Mouse (Mus musculus): ENCODE data around the gene Fam217a.
A peak's percentile ranks its signal among the peaks of the same experiment; 100 is the strongest.

The Fam217a gene

DNA sequence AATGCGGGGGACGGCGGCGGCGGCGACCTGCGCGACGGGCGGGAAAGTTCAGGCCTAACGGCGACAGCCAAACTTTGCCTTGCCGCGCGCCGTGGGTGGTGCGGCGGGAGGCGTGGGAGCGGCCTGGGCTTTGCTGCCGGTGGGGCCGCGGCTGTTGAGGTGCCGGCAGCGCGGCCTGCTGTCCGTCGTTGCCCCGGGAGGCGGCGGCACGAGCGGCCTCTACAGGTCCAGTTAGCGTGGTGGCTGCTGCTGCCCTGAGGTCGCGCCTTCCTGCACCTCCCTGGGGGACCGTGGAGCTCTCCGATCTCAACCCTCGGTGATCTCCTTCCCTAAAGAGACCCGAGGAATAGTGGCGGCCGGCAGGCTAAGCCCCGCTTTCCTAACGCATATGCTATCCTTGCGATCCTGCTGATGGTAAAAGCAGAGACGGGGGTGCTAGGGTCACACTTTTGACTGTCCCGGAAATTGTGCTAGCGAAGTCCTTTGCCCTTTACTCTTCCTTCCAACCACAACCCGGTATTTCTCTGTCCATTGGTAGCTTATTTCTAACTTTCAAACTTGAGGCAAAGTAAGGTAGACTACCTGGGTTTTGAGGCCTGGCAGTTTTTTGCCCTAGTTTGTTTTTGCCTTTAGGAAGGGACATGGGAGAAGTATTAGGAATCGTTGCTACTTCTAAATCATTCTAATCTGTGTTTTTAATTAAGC is 48.2 kb downstream of the Fam217a start:
- TF ChIP-seq GATA4 (IDR thresholded peaks at IDR 0.05; ENCODE audit: insufficient replicate concordance, low read length) = no peak

DNA sequence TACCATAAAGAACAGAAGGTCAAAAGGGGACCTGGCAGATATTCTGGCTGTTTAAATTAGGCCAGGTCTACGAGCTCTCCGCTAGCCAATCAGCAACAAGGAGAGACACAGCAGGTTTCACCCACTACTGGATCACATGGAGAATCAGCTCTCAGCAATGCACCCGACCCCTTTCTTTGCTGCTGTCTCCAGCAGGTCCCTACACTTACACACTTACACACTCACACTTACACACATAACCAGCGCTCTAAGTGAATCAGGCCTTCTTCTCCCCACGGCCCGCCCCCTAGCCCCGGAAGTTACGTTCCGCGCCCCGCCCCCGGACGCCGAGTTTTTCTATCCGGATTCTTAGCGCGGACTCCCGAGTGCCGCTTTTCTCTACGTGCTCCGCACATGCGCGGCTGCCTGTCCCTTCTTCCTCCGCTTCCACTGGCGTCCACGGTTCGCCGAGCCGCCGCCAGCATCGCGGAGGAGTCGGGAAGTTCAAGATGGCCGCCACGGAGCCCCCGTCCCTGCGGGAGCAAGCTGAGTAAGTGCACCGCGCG is 48.9 kb downstream of the Fam217a start, which contains the start of gene Prpf4b:
Prpf4b (plus strand) TSS at position 137 of the 545 bp plus-strand sequence.
- 0 out of 2 replicates have a peak, but pooled peaks have one; percentile 12 for TF ChIP-seq GATA4 (IDR thresholded peaks at IDR 0.05; ENCODE audit: insufficient replicate concordance, low read length)

DNA sequence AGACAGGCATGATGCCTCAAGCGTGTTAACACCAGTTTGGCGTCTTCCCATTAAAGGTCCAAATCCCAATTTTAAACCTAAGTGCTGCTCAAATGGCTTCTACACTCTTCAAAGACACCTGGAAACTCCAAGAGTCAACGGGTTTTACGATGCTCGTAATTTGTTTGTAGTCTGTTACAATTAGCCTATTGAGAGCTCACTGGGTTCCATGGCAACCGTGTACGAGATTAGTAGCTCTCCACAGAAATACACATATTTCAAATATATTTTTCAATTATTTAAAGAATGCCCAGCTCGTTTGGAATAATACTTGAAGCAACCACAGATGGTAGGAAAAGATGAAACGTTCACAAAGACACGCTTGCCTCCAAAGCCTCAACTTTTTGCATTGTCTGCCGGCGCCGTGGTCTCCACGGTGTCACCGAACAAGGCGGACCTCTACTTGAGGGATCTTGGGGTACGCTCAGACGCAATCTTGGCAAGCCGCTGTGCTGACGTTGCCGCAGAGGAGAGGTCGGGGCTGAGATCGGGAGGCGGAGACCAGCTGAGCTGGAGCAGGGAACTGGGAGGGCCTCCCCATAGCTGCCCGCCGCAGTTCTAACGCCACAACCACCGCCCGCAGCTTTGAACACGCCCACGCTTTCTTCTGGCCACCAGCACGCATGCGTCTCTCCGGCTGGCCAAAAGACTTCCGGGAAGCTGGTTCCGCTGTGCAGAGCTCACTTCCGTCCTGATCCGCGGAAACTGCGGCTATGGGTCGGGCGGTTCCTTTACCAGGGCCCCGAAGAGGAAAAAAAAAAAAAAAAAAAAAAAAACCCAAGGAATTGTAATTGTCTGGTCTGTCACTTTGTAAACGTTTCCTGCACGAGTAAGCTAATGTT is 50.1 kb downstream of the Fam217a start:
- TF ChIP-seq GATA4 (IDR thresholded peaks at IDR 0.05; ENCODE audit: insufficient replicate concordance, low read length) = no peak; the same call in 1 of the 2 replicates

DNA sequence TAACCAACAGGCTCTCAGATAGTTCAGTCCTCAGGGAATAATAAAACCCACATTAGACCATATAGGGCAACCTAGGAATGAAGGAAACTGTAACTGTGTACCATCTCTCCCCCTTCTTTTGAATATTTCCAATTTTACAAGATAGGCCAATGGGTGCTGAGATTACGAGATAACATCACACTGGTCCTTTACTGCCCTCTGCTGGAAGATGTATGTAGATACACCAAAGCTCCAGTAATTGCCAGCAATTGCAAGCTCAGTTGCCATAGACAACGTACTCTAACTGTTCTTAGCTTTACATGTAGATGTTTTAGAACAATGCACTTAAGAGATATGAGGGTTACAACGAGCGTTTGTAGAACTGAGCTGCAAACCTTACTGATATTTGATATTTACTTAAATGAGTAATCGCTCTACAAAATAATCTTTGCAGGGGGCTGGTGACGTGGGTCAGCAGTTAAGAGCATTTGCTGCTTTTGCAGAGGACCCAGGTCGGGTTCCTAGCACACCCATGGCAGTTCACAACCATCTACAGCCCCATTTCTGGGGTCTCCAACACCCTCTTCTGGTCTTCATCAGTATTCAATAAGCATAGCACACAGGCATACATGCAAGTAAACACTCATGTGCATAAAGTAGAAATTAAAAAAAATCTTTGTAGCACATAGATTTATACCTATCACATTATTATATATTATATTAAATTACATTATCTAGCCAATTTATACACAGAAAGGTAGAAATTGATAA is 59.5 kb downstream of the Fam217a start:
- peak; percentile 95 for TF ChIP-seq GATA4 (IDR thresholded peaks at IDR 0.05; ENCODE audit: insufficient replicate concordance, low read length)

All from liver, adult (tissue).